Mouse (Mus musculus) small intestine, adult 2 months (tissue): ENCODE measurements around the gene Vmn1r6.

Source experiments
- CTCF ChIP-seq: fragments of 200-500 bp; IDR thresholded peaks from 2 replicates; pipeline ENCODE4 v1.5.1; 2012; ENCODE audit warnings: low read depth, mild to moderate bottlenecking, control low read depth, inconsistent platforms, low read length, moderate library complexity, mixed read lengths; ENCODE audit not compliant: insufficient replicate concordance, insufficient read length; ENCODE audit errors: extremely low read depth
- POLR2A ChIP-seq: fragments of 200-500 bp; IDR thresholded peaks from 2 replicates; pipeline ENCODE4 v1.6.1; 2012; ENCODE audit warnings: low read depth, mild to moderate bottlenecking, control low read depth, inconsistent platforms, low read length, moderate library complexity

DNA sequence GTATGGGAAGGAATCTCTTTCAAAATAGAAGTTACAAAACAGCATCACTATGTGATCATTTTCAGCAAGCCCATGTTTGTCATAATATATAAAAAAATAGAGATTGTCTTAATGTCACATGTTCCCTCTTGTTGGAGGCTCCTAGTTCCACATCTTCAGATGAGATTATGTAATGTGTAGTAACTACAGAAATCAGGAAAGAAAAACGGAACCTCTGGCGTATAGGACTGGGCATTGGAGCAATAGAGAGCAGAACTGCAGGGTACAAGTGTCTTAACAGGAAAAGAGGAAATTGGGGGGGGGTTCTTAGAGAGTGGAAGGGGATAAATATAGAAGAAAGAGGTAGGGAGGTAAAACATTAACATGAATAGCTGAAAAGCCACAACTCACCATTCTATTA lies 37.6 kb downstream of the Vmn1r6 start:
- TF ChIP-seq POLR2A (no peak), CTCF (no peak)
